Mouse (Mus musculus) adrenal gland, postnatal 10 days (tissue): ENCODE results near the gene Hk1. TPM values are rescaled to one million over a fixed set of nuclear protein-coding genes. Genes with fewer than 3 reads are reported as not detected.

Experiments used
- DNase-seq: peaks from one replicate; pipeline ENCODE4 v3.0.0; 2021; ENCODE audit warnings: mixed read lengths
- total RNA-seq, 2 experiments: library from RNA; stranded (reverse); gene quantifications; 2 replicates each; pipeline ENCODE4 v1.2.3; 2021

The Hk1 gene
- total RNA-seq, 2 experiments from 2014 or later: 27.3 to 38.4 TPM

GRCm38 (mm10) chr10:62275235-62275634 is 104.5 kb downstream of the Hk1 start:
- DNase-seq: peak; percentile 93

- no peak for DNase-seq
Measured at GRCm38 (mm10) chr10:62269278-62269677, 110.4 kb downstream of the Hk1 start.

GRCm38 (mm10) chr10:62264299-62264698 is 115.4 kb downstream of the Hk1 start:
- no peak for DNase-seq

GRCm38 (mm10) chr10:62261115-62261886 is 118.4 kb downstream of the Hk1 start:
- peak; percentile 80 for DNase-seq

GRCm38 (mm10) chr10:62258298-62258697 is 121.4 kb downstream of the Hk1 start:
- no peak for DNase-seq

GRCm38 (mm10) chr10:62252496-62253235 is 127.0 kb downstream of the Hk1 start:
- DNase-seq: peak; percentile 56

- peak; percentile 78 for DNase-seq
Measured at GRCm38 (mm10) chr10:62252000-62252488, 127.7 kb downstream of the Hk1 start, which contains the start of gene Tacr2. Gene Tacr2, plus strand, starts transcription at chr10:62252438.

- no peak for DNase-seq
Measured at GRCm38 (mm10) chr10:62247815-62248214, 131.9 kb downstream of the Hk1 start.

- no peak for DNase-seq
Measured at GRCm38 (mm10) chr10:62247156-62247555, 132.6 kb downstream of the Hk1 start.

- no peak for DNase-seq
Measured at GRCm38 (mm10) chr10:62244067-62244466, 135.6 kb downstream of the Hk1 start.

- peak; percentile 78 for DNase-seq
Measured at GRCm38 (mm10) chr10:62242896-62243295, 136.8 kb downstream of the Hk1 start.

GRCm38 (mm10) chr10:62242358-62242757 is 137.3 kb downstream of the Hk1 start:
- no peak for DNase-seq

GRCm38 (mm10) chr10:62239270-62239669 is 140.4 kb downstream of the Hk1 start:
- no peak for DNase-seq

GRCm38 (mm10) chr10:62238688-62239087 is 141.0 kb downstream of the Hk1 start:
- no peak for DNase-seq

GRCm38 (mm10) chr10:62237205-62237604 is 142.5 kb downstream of the Hk1 start:
- no peak for DNase-seq

GRCm38 (mm10) chr10:62236165-62236564 is 143.5 kb downstream of the Hk1 start:
- no peak for DNase-seq

- peak; percentile 18 for DNase-seq
Measured at GRCm38 (mm10) chr10:62231811-62232210, 147.9 kb downstream of the Hk1 start.

GRCm38 (mm10) chr10:62231395-62231732 is 148.3 kb downstream of the Hk1 start:
- no peak for DNase-seq

- DNase-seq: peak; percentile 99
Measured at GRCm38 (mm10) chr10:62230708-62231394, 148.9 kb downstream of the Hk1 start, which contains the start of gene Tspan15. Gene Tspan15, minus strand, starts transcription at chr10:62231251.

- DNase-seq: no peak
Measured at GRCm38 (mm10) chr10:62228126-62228525, 151.6 kb downstream of the Hk1 start.

GRCm38 (mm10) chr10:62225839-62226238 is 153.9 kb downstream of the Hk1 start:
- no peak for DNase-seq

- peak; percentile 30 for DNase-seq
Measured at GRCm38 (mm10) chr10:62224231-62224630, 155.5 kb downstream of the Hk1 start.

- DNase-seq: no peak
Measured at GRCm38 (mm10) chr10:62222777-62223176, 156.9 kb downstream of the Hk1 start.
